Mouse (Mus musculus) forebrain, postnatal 0 days (tissue): ENCODE data around the gene Lrmp. TPM values are rescaled to one million over a fixed set of nuclear protein-coding genes. Genes with fewer than 3 reads are reported as not detected.

ENCODE experiments used
- ATAC-seq: fragments of 200-750 bp; cut with Nextera tagmentation; 2 replicates; pipeline ENCODE4 v1.8.0; 2017; ENCODE audit warnings: mild to moderate bottlenecking, moderate library complexity
- DNase-seq: peaks from one replicate; pipeline ENCODE4 v3.0.0-alpha.2; 2015
- H3K27ac ChIP-seq: fragments of 300-500 bp; sonication (generic); 2 replicates; pipeline ENCODE4 v1.5.1; 2014; ENCODE audit warnings: low read depth, mild to moderate bottlenecking, antibody characterized with exemption, low read length, moderate library complexity, mixed read lengths
- H3K27me3 ChIP-seq: fragments of 300-500 bp; sonication (generic); 2 replicates; pipeline ENCODE4 v1.6.1; 2014; ENCODE audit warnings: mild to moderate bottlenecking, low read length, mixed read lengths; ENCODE audit not compliant: insufficient read depth
- H3K36me3 ChIP-seq: fragments of 300-500 bp; sonication (generic); 2 replicates; pipeline ENCODE4 v1.6.1; 2014; ENCODE audit warnings: mild to moderate bottlenecking, moderate library complexity; ENCODE audit not compliant: insufficient read depth
- H3K4me1 ChIP-seq: fragments of 300-500 bp; sonication (generic); 2 replicates; pipeline ENCODE4 v1.6.1; 2014; ENCODE audit warnings: antibody characterized with exemption; ENCODE audit not compliant: insufficient read depth
- H3K4me2 ChIP-seq: fragments of 300-500 bp; sonication (generic); 2 replicates; pipeline ENCODE4 v1.6.1; 2014; ENCODE audit warnings: low read depth, mild to moderate bottlenecking, moderate library complexity
- H3K4me3 ChIP-seq: fragments of 300-500 bp; sonication (generic); 2 replicates; pipeline ENCODE4 v1.5.1; 2014; ENCODE audit warnings: low read depth, low read length, mixed read lengths
- H3K9ac ChIP-seq: fragments of 300-500 bp; sonication (generic); 2 replicates; pipeline ENCODE4 v1.6.1; 2014; ENCODE audit warnings: mild to moderate bottlenecking
- H3K9me3 ChIP-seq: fragments of 300-500 bp; sonication (generic); 2 replicates; pipeline ENCODE4 v1.6.1; 2016; ENCODE audit warnings: low read length
- CTCF ChIP-seq: sonication (generic); IDR thresholded peaks from 2 replicates; pipeline ENCODE4 v1.5.1; 2016; ENCODE audit warnings: antibody characterized with exemption, control low read depth, low read depth
- WGBS: fragments of 180-500 bp; shearing (Covaris S2); extraction: QIAGEN DNeasy Blood & Tissue Kit; methylation state at CpG from one replicate; pipeline ENCODE4 v1.1.7; 2014; 5-methylcytosine and 5-hydroxymethylcytosine counted together
- polyA plus RNA-seq: library from polyadenylated mRNA; unstranded; fragments of >200 nt; fragmentation: Nextera tagmentation; extraction: Ambion mirVana; gene quantifications from 2 replicates; pipeline ENCODE4 v1.2.1, GENCODE M21; 2015
- total RNA-seq: library from RNA; depleted of rRNA; stranded (reverse); fragments of >200 nt; gene quantifications from 2 replicates; pipeline ENCODE4 v1.2.3, GENCODE M21; 2014

Lrmp gene
- total and polyA plus RNA-seq, 2 experiments from 2014 or later = 0.80 to 1.3 TPM

DNA sequence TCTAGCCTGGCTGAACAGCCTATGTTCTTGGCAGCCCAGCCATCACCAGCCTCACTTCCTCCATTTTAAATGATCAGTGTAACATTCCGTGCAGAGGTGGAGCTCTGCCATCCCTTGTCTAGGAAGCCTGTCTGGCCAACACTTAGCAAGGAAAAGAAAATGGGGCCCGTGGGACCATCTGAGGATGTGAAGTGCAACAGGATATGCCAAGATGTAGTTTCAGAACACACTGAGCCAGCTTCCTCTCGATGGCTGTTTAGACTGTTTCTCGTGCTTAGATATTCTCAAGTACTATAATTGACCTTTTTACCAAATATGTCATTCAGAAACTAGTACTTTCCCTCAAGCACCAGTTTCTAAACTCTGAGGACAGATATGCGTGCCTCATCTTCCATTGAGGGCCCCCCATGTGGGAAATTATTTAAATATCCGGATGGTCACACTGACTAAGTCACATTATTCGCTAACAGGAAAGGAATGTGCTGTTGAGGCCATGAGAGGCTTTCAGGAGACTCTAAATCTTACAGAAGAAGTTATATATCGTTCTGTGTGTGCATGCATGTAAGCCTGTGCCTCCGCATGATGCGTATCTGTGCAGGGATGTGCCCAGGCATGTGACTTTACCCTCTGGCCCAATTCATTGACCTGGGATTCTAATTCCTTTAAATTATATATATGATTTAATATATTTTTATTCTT is 11.1 kb upstream of the Lrmp start:
- Histone ChIP-seq H3K4me1 (no peaks in the 10 kb centered on the region), H3K4me2 (no peak overlapping the region), H3K9me3 (peaks cover 3% of the 10 kb centered on the region; the same call in 1 of the 2 replicates), H3K36me3 (no peaks in the 10 kb centered on the region), H3K27ac (no peak overlapping the region), H3K4me3 (no peak overlapping the region), H3K9ac (no peak overlapping the region), H3K27me3 (no peaks in the 10 kb centered on the region)
- no peak for TF ChIP-seq CTCF
- no peak for DNase-seq
- ATAC-seq = no peak
- 80% methylated on average over 10 of the region's 10 CpGs for WGBS

DNA sequence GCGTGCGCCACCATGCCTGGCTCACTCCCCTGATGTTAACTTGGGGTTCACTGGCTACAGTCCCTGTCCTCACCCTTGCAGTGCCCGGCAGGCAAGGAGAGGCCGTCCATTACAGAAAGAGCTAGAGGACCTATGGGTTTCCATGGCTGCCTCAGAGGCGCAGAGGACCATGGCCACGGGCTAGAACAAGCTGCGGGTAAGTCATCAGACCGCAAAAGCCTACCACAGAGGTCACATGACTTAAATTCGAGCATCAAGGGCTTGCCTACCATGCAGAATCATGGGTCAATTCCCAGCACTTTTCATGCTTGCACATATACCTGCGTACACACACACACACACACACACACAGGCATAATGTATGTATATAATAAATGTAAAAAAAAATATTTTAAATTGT is 10.0 kb upstream of the Lrmp start:
- H3K27ac ChIP-seq = no peak overlapping the region
- no peak overlapping the region for H3K4me2 ChIP-seq
- DNase-seq = no peak
- H3K27me3 ChIP-seq = no peaks in the 10 kb centered on the region
- no peak overlapping the region for H3K4me3 ChIP-seq
- no peak overlapping the region for H3K9ac ChIP-seq
- no peak for TF ChIP-seq CTCF
- 96% methylated on average over 10 of the region's 10 CpGs for WGBS
- no peaks in the 10 kb centered on the region for H3K4me1 ChIP-seq
- H3K36me3 ChIP-seq = no peaks in the 10 kb centered on the region
- no peak for ATAC-seq
- peaks cover 3% of the 10 kb centered on the region; the same call in 1 of the 2 replicates for H3K9me3 ChIP-seq

DNA sequence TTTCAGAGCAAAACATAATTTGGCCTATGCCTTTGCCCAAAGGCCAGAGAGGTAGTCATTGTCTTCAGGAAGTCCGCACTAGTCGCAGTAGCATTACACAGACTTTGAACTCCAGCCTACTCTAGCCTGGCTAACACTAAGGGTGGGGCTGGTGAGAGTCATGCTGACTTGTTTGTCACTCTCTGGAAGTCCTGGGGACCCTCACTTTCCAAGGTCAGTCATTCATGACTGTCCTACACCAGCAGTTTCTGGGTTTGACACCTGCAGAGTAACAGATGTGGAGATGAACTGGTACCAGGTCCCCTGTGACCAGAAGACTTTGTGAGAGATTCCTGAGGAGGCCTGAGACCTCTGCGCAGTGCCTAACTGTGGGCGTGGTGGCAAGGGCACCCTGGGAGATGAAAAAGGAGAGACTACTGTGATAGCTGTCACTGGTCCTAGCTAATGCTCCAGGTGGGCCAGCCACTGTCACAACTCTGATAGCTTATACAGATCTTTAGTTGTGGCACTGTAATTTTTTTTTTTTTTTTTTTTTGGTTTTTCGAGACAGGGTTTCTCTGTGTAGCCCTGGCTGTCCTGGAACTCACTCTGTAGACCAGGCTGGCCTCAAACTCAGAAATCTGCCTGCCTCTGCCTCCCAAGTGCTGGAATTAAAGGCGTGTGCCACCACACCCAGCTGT is 9.2 kb upstream of the Lrmp start:
- Histone ChIP-seq H3K4me3 (no peak overlapping the region), H3K4me1 (no peaks in the 10 kb centered on the region), H3K4me2 (no peak overlapping the region), H3K36me3 (no peaks in the 10 kb centered on the region), H3K9me3 (peaks cover 3% of the 10 kb centered on the region; the same call in 1 of the 2 replicates), H3K27me3 (no peaks in the 10 kb centered on the region), H3K27ac (no peak overlapping the region), H3K9ac (no peak overlapping the region)
- DNase-seq (no peak), ATAC-seq (no peak)
- TF ChIP-seq CTCF = no peak
- 93% methylated on average over 5 of the region's 6 CpGs for WGBS

DNA sequence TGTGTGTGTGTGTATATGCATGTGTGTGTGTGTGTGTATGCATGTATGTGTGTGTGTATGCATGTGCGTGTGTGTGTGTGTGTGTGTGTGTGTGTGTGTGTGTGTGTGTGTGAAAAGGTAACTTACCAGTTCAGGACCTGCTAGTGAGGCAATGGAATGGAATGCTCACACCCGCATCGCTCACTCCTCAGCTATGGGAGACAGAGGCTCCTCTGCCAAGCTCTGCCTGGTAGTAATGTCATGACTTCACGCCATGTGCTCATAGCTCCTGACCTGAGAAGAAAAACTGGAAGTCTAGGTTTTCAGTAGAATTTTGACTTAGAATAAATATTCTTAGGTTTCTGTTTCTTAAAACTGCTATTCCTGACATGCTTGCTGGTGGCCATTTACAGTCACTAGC is 4.7 kb upstream of the Lrmp start:
- Histone ChIP-seq H3K36me3 (no peaks in the 10 kb centered on the region), H3K4me2 (no peak overlapping the region), H3K27me3 (no peaks in the 10 kb centered on the region), H3K4me3 (no peak overlapping the region), H3K9me3 (no peaks in the 10 kb centered on the region), H3K27ac (no peak overlapping the region), H3K9ac (no peak overlapping the region), H3K4me1 (no peaks in the 10 kb centered on the region)
- TF ChIP-seq CTCF = no peak
- ATAC-seq (no peak), DNase-seq (no peak)
- WGBS = 92% methylated on average over 3 of the region's 4 CpGs

DNA sequence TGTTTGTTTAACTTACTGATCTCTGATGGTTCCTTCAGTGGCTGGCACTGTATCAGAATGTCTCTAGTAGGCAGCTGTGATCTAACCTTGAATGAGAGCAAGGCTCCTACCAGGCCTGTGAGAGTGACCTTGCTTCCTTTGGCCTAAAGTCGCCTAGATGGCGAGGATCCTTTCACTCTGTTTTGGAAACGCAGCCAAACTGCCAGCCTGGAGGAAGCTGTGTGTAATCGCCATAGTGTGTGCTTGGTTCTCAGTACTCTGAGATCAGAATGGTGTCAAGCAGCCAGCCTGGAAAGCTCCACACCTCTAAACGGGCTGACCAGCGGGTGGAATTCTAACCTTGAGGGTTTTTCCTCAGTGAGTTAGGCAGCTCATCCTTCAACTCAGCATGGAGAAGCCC is 2.6 kb upstream of the Lrmp start:
- no peak for TF ChIP-seq CTCF
- Histone ChIP-seq H3K4me1 (no peaks in the 10 kb centered on the region), H3K27me3 (no peaks in the 10 kb centered on the region), H3K27ac (no peak overlapping the region), H3K9me3 (no peaks in the 10 kb centered on the region), H3K9ac (no peak overlapping the region), H3K4me2 (no peak overlapping the region), H3K36me3 (no peaks in the 10 kb centered on the region), H3K4me3 (no peak overlapping the region)
- DNase-seq = no peak
- no peak for ATAC-seq
- WGBS = 69% methylated on average over 6 of the region's 6 CpGs

DNA sequence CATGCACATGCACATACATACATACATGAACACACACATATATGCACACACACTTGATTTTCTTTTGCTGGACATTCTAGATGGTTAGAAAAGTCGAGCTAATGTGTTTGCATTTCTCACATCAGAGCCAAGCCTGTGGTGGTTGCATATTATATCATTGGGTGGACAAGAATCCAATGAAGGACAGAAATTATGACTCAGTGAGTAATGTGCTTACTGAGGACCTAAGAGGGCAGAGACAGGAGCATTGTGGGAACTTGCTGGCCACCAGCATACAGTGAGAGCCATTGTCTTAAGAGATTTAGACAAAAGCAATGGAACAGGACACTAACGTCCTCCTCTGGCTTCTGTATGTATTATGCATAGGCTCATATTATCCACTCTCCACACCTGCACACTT is 892 bp upstream of the Lrmp start:
- DNase-seq = no peak
- WGBS = 72% methylated on average over 2 of the region's 2 CpGs
- no peaks in the 10 kb centered on the region for H3K27me3 ChIP-seq
- H3K9me3 ChIP-seq = no peaks in the 10 kb centered on the region
- H3K9ac ChIP-seq = no peak overlapping the region
- no peaks in the 10 kb centered on the region for H3K36me3 ChIP-seq
- no peak overlapping the region for H3K27ac ChIP-seq
- no peak overlapping the region for H3K4me2 ChIP-seq
- H3K4me3 ChIP-seq = no peak overlapping the region
- ATAC-seq = no peak
- H3K4me1 ChIP-seq = no peaks in the 10 kb centered on the region
- TF ChIP-seq CTCF = no peak

DNA sequence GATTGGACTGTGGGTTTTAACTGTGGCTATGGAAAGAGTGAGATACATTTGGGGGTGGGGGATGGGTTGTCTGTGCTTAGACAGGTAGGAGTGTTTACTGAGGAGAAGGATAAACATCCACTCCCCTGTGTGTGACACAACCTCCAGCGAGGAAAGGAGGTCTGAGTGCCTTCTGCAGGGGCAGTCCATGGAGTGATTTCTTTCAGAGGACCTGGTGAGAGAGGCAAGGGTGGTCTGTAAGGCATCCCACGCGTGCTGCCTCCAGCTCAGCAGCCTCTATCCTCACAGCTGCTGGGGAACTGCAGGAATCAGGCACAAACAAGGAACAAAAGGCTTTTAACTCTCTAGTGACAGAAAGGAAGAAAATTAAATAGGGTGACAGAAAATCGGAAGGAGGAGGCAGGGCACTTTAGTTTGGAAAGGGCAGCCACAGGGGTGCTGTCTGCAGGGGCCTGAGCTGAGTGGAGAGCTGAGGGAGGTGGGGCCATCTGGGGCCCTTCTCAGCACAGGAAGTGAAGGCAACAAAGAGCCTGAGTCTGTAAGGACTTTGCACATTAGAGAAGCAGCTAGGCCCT is 732 bp downstream of the Lrmp start:
- DNase-seq (peak; percentile 22), ATAC-seq (peak; percentile 75)
- peak overlapping the region; percentile 46; the same call in 1 of the 2 replicates for H3K27ac ChIP-seq
- no peak overlapping the region for H3K4me3 ChIP-seq
- WGBS = 11% methylated on average over 4 of the region's 4 CpGs
- H3K4me2 ChIP-seq = no peak overlapping the region
- H3K27me3 ChIP-seq = no peaks in the 10 kb centered on the region
- H3K4me1 ChIP-seq = no peaks in the 10 kb centered on the region
- H3K36me3 ChIP-seq = no peaks in the 10 kb centered on the region
- H3K9ac ChIP-seq = no peak overlapping the region; the same call in 1 of the 2 replicates
- no peak for TF ChIP-seq CTCF
- no peaks in the 10 kb centered on the region for H3K9me3 ChIP-seq
